Mouse (Mus musculus): ENCODE measurements around the gene Fam207a.

DNA sequence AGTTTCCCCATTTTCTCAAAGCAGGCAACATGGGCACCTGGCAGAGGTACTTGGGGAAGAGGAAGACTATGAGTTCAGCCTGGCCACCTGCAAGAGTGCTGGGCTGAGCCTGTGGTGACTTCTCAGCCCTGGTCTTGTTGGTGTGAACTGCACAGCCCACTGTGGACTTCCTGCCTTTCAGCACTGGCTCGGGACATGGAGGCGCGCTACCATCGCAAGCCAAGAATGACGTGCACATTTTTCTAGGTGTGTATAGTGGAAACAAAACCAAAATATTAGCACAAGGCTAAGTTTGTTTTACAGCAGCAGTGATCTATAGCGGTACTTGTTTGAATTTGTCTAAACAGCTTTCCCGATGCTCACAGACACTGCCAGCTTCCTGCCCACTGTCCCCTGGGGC is 44.1 kb downstream of the Fam207a start:
- no peak for TF ChIP-seq CTCF (IDR thresholded peaks at IDR 0.05; ENCODE audit: low read depth)
- TF ChIP-seq EP300 (IDR thresholded peaks at IDR 0.05; ENCODE audit: low read depth) = no peak
